Mouse (Mus musculus) adrenal gland, adult 2 months (tissue): Measurements from ENCODE around the gene Ubr7. TPM values are rescaled to one million over a fixed set of nuclear protein-coding genes. Genes with fewer than 3 reads are reported as not detected.

Source experiments
- DNase-seq: peaks from one replicate; pipeline ENCODE4 v3.0.0; 2021
- long read RNA-seq: library from polyadenylated mRNA; stranded (forward); transcript quantifications from one replicate; pipeline ENCODE4 v2.0.0, GENCODE M21; 2021
- polyA plus RNA-seq: library from polyadenylated mRNA; depleted of rRNA; stranded (reverse); fragments of >200 nt; gene quantifications from 2 replicates; pipeline ENCODE4 v1.2.3, GENCODE M21; 2012; rRNA removed
- total RNA-seq, 2 experiments: library from RNA; stranded (reverse); gene quantifications; 2 replicates each; pipeline ENCODE4 v1.2.3; 2021

Ubr7 gene
- total RNA-seq (10 to 100 TPM; 31.0 to 32.4 TPM), polyA plus RNA-seq (8.6 and 9.1 TPM in 2 replicates)
- long read RNA-seq, transcript Ubr7-201 (11 exons, 3,261 nt), result major isoform, 23 of 43 reads
- long read RNA-seq, partial matches to known transcripts, result 19 of 43 reads
- long read RNA-seq, other reads (novel, unspliced or antisense), result 1 of 43 reads

DNA sequence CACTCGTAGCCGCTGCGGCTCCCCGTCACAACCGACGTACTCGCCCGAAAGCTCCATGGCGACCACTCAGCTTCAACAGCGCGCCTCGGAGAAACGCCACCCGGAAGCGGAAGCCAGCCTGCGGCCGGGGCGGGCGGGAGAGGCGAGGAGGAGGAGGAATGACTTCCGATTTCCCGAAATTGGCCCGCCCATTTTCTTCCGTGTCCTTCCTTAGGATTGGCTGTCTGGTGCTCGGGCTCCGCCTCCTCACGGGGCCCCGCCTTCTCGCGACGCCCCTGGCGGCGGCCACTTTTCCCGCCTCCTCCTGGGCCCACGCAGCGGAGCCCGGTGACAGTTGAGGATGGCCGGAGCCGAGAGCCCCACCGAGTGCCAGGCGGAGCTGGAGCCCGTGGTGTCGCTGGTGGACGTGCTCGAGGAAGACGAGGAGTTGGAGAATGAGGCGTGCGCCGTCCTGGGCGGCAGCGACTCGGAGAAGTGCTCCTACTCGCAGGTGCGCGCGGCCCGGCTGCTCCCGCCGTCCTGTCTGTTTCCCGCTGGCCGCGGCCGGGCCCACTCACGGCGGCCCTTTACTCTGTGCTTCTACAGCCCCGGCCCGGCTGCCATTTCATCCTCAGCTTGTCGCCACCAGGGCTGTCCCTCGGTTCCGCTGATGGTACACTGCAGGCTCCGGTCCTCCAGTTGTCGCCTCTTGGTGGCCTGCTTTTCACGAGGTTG is at the start of gene Ubr7, which contains the start of the genes Gm28051 and Gon7:
Gene Ubr7 (plus strand): TSS at position 279 of the 714 bp plus-strand sequence.
Gene Gm28051 (minus strand): TSS at position 77 of the 714 bp plus-strand sequence.
Gene Gon7 (minus strand): TSS at position 115 of the 714 bp plus-strand sequence.
- DNase-seq, result peak; percentile 97

GRCm38 (mm10) chr12:102708220-102708619 is 49.5 kb upstream of the Ubr7 start:
- peak; percentile 84 for DNase-seq

GRCm38 (mm10) chr12:102709896-102710295 is 47.9 kb upstream of the Ubr7 start:
- no peak for DNase-seq

DNA sequence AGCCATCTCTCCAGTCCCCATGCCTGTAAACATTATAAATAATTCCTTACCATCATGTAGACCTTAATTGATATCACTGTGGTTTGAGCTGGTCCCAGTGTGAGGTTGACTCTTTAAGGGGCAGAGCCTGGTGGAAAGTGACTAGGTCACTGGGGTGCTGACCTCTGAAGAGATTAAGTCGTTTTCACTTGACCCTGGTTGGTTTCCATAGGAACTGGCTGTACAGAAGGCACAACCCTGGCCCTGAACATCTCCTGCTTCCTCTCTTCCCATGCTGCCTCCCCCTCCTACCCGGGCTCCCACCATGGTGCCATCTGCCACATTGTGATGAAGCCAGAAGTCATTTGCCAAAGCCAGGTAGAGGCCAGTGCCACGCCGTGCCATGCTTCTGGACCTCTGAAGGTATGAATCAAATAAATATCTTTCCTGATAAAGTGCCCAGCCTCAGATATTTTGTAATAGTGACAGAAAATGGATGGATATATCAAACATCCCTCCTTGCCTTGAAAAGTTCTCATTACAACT is 46.9 kb upstream of the Ubr7 start:
- no peak for DNase-seq

DNA sequence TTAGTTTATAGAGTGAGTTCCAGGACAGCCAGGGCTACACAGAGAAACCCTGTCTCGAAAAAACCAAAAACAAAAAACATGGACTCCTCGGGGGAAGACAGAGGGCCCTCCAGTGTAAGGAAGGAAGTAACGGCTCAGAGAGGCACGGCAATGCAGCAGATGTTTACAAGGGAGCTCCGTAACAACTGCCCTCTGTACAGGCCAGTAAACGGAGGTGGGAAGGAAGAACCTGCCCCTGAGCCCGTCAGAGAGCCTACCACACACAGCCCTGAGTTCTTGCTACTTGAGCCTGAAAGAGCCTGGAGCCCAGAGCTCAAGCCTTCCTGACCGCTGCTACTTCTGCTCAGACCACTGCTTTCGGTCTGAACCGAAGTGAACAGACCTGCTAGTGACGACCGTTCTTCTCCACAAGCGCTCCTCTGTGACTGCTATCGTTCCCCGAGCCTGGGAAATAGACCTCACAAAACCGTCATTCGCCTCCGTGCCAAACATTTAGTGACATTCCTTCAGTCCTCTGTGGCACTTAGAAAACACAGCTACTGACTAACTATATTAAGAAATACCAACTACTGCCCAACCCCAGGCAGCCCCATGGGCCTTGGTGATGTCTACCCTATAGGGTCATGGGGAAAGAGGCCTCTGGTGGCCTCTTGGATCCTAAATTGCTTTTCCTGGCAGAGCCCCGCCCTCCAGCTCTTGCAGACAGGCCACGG is 44.5 kb upstream of the Ubr7 start:
- DNase-seq, result no peak

- no peak for DNase-seq
These were observed 43.7 kb upstream of the Ubr7 start for GRCm38 (mm10) chr12:102714116-102714515.

- no peak for DNase-seq
These were observed 42.9 kb upstream of the Ubr7 start for GRCm38 (mm10) chr12:102714654-102715395.

DNA sequence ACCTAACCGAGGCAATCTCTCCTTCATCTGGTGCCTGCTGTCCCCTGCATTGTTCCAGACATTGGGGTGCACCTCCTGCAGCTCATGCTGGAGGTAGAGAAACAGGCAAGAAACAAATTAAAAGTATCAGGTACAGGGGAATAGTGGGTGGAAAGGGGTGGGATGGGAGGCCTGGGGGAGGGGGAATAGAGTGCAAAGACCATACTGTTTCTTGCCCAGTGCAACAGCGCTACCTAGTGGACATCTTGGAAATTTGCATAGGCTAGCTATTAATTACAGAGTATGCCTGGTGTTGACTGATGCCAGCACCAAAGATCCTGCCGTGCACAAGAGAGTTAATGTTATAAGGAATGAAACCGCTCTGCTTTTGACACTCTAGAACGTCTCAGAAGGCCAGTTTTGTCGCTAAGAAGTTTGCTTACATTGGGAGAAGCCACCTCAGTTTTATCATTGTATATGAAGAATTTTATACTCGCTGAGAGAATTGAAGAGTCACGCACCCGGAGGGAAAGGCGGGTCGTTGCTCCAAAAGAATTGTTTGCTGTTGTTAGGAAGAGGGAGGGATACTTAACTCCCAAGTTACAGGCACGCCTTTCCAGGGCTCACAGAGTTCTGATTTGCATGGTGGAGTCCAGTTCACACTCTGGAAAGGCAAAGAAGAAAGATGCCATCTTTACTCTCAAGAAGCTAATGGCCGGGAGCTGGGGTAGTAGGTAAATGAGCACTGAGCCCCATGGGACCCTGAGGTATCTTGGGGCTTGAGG is 38.0 kb upstream of the Ubr7 start:
- DNase-seq, result no peak

- no peak for DNase-seq
These were observed 35.3 kb upstream of the Ubr7 start for GRCm38 (mm10) chr12:102722451-102722850.

DNA sequence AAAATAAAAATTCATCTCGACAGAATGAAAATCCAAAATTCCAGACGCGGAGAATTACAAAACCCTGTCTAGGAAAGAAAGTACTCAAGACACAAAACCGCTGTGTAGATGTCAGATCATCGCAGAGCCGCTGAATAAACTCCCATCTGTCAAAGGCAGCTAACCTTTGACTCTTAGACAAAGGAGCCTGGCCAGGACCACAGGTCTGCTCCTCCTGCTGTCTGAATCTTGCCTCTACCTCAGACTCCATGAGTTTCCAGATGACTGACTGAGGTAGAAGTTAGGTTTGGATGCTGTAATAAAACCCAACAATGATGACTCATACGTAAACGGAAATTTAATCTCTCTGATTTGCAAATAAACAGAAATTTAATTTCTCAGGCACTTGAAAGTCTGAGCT is 34.8 kb upstream of the Ubr7 start:
- DNase-seq, result no peak

- no peak for DNase-seq
These were observed 33.9 kb upstream of the Ubr7 start for GRCm38 (mm10) chr12:102723861-102724260.

- DNase-seq, result no peak
These were observed 32.6 kb upstream of the Ubr7 start for GRCm38 (mm10) chr12:102725146-102725545.

GRCm38 (mm10) chr12:102725761-102726175 is 32.0 kb upstream of the Ubr7 start:
- DNase-seq, result peak; percentile 85

- peak; percentile 46 for DNase-seq
These were observed 27.6 kb upstream of the Ubr7 start for GRCm38 (mm10) chr12:102729855-102730797.

DNA sequence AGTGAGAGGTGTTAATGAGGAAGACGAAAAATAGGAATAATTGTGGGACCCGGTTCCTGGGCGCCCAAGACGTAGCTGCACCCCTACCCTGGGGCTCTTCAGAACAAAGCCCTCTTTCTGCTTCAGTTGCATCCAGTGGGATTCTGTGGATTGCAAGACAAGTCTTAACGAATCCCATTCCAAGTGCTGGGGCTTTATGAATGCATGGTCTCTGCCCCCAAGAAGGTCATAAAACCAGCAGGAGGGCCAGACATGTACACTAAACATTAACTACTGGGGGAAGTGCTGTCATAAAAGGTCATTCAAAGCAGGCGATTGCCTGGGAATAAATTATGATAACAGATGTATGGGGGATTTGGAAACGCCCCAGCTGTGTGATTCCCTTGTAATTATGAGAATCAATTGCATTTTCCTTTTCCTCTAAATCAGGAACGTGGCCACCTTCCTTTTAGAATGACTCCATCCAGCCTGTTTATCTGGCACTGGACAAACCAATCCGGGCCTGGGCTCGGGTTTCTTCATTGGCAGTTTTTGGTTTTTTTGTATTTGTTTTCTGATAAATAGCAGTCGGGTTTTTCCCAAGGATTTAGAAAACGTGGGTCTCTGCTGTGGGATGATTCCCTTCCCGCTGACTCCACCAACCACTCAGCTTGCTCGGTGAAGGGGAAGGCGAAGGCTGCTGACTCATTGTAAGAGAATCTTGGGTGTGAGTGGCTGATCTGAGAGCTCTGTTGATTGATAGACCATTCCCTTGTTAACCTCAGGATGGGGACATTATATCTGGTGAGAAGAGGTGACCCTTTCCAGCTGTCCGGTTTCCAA is 26.8 kb upstream of the Ubr7 start:
- peak; percentile 73 for DNase-seq

- peak; percentile 64 for DNase-seq
These were observed 24.4 kb upstream of the Ubr7 start for GRCm38 (mm10) chr12:102733381-102733780.

DNA sequence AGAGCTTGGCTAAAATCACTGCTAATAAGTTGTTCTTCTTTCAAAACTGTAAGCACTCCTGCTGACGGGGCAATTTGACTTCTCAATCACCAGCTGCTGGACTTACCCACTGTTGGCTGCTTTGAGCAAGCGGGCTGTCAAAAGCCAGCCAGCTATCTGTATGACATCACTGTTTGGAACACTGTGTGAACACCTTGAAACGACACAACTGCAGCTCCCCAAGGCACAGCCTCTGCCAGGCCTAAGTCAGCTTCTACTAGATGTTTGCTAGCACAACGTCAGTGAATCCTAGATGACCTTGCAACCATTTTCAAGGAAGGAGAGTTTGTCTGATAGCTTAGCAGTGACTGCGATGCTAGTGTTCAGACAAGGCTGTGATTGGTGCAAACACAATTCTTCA is 18.7 kb upstream of the Ubr7 start:
- DNase-seq, result no peak

DNA sequence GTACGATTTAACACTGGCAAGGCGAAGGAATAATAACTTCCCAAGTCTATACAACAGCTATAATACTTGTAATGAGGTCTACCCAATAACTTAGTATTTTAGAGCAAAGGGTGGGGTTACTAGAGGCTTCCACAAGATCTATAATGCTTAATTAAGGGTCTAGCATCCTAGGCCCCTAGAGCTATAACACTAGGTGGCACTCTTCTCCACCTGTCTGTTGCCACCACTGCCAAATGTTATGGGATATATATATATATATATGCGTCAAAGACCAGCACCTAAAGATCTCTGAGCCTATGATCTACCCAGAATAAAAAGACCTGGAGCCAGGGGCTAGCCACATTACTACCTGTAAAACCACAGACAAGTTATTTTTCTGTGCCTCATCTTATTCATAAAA is 17.5 kb upstream of the Ubr7 start:
- DNase-seq, result no peak

- no peak for DNase-seq
These were observed 15.7 kb upstream of the Ubr7 start for GRCm38 (mm10) chr12:102742056-102742455.
